Mouse (Mus musculus) hindbrain, postnatal 0 days (tissue): ENCODE measurements around the gene Prickle2. TPM values are rescaled to one million over a fixed set of nuclear protein-coding genes. Genes with fewer than 3 reads are reported as not detected.

Experiments used
- ATAC-seq: fragments of 200-750 bp; cut with Nextera tagmentation; 2 replicates; pipeline ENCODE4 v1.8.0; 2017; ENCODE audit warnings: mild to moderate bottlenecking, moderate TSS enrichment, moderate library complexity
- DNase-seq: peaks from one replicate; pipeline ENCODE4 v3.0.0-alpha.2; 2015; ENCODE audit warnings: low spot score
- H3K27ac ChIP-seq: fragments of 300-500 bp; sonication (generic); 2 replicates; pipeline ENCODE4 v1.5.1; 2014; ENCODE audit warnings: mild to moderate bottlenecking
- H3K27me3 ChIP-seq: fragments of 300-500 bp; sonication (generic); 2 replicates; pipeline ENCODE4 v1.6.1; 2014; ENCODE audit warnings: low read length, mixed read lengths; ENCODE audit not compliant: insufficient read depth
- H3K36me3 ChIP-seq: fragments of 300-500 bp; sonication (generic); 2 replicates; pipeline ENCODE4 v1.6.1; 2014; ENCODE audit warnings: low read length, mixed read lengths; ENCODE audit not compliant: insufficient read depth
- H3K4me1 ChIP-seq: fragments of 300-500 bp; sonication (generic); 2 replicates; pipeline ENCODE4 v1.6.1; 2014; ENCODE audit warnings: antibody characterized with exemption, low read length, mixed read lengths; ENCODE audit not compliant: insufficient read depth
- H3K4me2 ChIP-seq: fragments of 300-500 bp; sonication (generic); 2 replicates; pipeline ENCODE4 v1.6.1; 2014; ENCODE audit warnings: low read depth, mild to moderate bottlenecking, low read length, moderate library complexity, mixed read lengths
- H3K4me3 ChIP-seq: fragments of 300-500 bp; sonication (generic); 2 replicates; pipeline ENCODE4 v1.5.1; 2014; ENCODE audit warnings: low read length
- H3K9ac ChIP-seq: fragments of 300-500 bp; sonication (generic); replicated peaks from 2 replicates; pipeline ENCODE4 v1.6.1; 2014; ENCODE audit warnings: mild to moderate bottlenecking, low read length, moderate library complexity, mixed read lengths
- H3K9me3 ChIP-seq: fragments of 300-500 bp; sonication (generic); 2 replicates; pipeline ENCODE4 v1.6.1; 2016; ENCODE audit warnings: low read length, mixed read lengths
- CTCF ChIP-seq: IDR thresholded peaks from 2 replicates; pipeline ENCODE4 v1.5.1; 2016; ENCODE audit warnings: antibody characterized with exemption, control low read depth, low read depth
- WGBS: fragments of 180-500 bp; shearing (Covaris S2); extraction: QIAGEN DNeasy Blood & Tissue Kit; methylation state at CpG from one replicate; pipeline ENCODE4 v1.1.7; 2014; 5-methylcytosine and 5-hydroxymethylcytosine counted together
- polyA plus RNA-seq: library from polyadenylated mRNA; unstranded; fragments of >200 nt; fragmentation: Nextera tagmentation; extraction: Ambion mirVana; gene quantifications from 2 replicates; pipeline ENCODE4 v1.2.1, GENCODE M21; 2015
- total RNA-seq: library from RNA; depleted of rRNA; stranded (reverse); fragments of >200 nt; gene quantifications from 2 replicates; pipeline ENCODE4 v1.2.3, GENCODE M21; 2014

Gene Prickle2
- total and polyA plus RNA-seq, 2 experiments from 2014 or later = 11.3 to 38.7 TPM

- 80% methylated on average over 3 of the region's 3 CpGs for WGBS
- no peak for ATAC-seq
- Histone ChIP-seq H3K27me3 (no peaks in the 10 kb centered on the region), H3K4me3 (no peak overlapping the region), H3K9me3 (no peaks in the 10 kb centered on the region), H3K4me2 (no peak overlapping the region), H3K4me1 (no peaks in the 10 kb centered on the region), H3K9ac (no peak overlapping the region), H3K36me3 (no peaks in the 10 kb centered on the region), H3K27ac (no peak overlapping the region)
- DNase-seq = no peak
- TF ChIP-seq CTCF = no peak
These were observed 133.8 kb downstream of the Prickle2 start for GRCm38 (mm10) chr6:92572139-92572538.

- Histone ChIP-seq H3K4me3 (no peak overlapping the region), H3K4me2 (no peak overlapping the region), H3K27me3 (no peaks in the 10 kb centered on the region), H3K27ac (0 out of 2 replicates have a peak overlapping the region, but pooled peaks have one; percentile 42), H3K36me3 (no peaks in the 10 kb centered on the region), H3K4me1 (no peaks in the 10 kb centered on the region), H3K9me3 (no peaks in the 10 kb centered on the region), H3K9ac (0 out of 2 replicates have a peak overlapping the region, but pooled peaks have one; percentile 14)
- TF ChIP-seq CTCF = no peak
- WGBS = 38% methylated on average over 7 of the region's 7 CpGs
- no peak for ATAC-seq
- DNase-seq = peak; percentile 24
These were observed 135.9 kb downstream of the Prickle2 start for GRCm38 (mm10) chr6:92570090-92570489.

GRCm38 (mm10) chr6:92569283-92569682 lies 136.7 kb downstream of the Prickle2 start:
- no peak for TF ChIP-seq CTCF
- WGBS = 49% methylated on average over 4 of the region's 4 CpGs
- H3K4me3 ChIP-seq = no peak overlapping the region
- no peaks in the 10 kb centered on the region for H3K27me3 ChIP-seq
- H3K4me1 ChIP-seq = no peaks in the 10 kb centered on the region
- no peak overlapping the region for H3K27ac ChIP-seq
- no peaks in the 10 kb centered on the region for H3K9me3 ChIP-seq
- no peak overlapping the region for H3K4me2 ChIP-seq
- H3K9ac ChIP-seq = no peak overlapping the region
- DNase-seq (no peak), ATAC-seq (no peak)
- no peaks in the 10 kb centered on the region for H3K36me3 ChIP-seq

- Histone ChIP-seq H3K36me3 (no peaks in the 10 kb centered on the region), H3K9ac (no peak overlapping the region), H3K4me3 (no peak overlapping the region), H3K4me1 (no peaks in the 10 kb centered on the region), H3K4me2 (no peak overlapping the region), H3K9me3 (no peaks in the 10 kb centered on the region), H3K27me3 (no peaks in the 10 kb centered on the region), H3K27ac (no peak overlapping the region)
- 0 out of 2 replicates have a peak, but pooled peaks have one; percentile 4 for TF ChIP-seq CTCF
- 100% methylated on average over 1 of the region's 1 CpGs for WGBS
- DNase-seq (no peak), ATAC-seq (no peak)
These were observed 146.7 kb downstream of the Prickle2 start for GRCm38 (mm10) chr6:92559261-92559660.

- TF ChIP-seq CTCF = no peak
- no peaks in the 10 kb centered on the region for H3K36me3 ChIP-seq
- no peak overlapping the region for H3K27ac ChIP-seq
- WGBS = 45% methylated on average over 2 of the region's 2 CpGs
- H3K4me3 ChIP-seq = no peak overlapping the region
- H3K4me1 ChIP-seq = no peaks in the 10 kb centered on the region
- no peaks in the 10 kb centered on the region for H3K9me3 ChIP-seq
- ATAC-seq (no peak), DNase-seq (no peak)
- H3K9ac ChIP-seq = no peak overlapping the region
- no peaks in the 10 kb centered on the region for H3K27me3 ChIP-seq
- no peak overlapping the region for H3K4me2 ChIP-seq
These were observed 150.3 kb downstream of the Prickle2 start for GRCm38 (mm10) chr6:92555675-92556074.

- Histone ChIP-seq H3K4me2 (no peak overlapping the region), H3K9ac (no peak overlapping the region), H3K27ac (no peak overlapping the region), H3K27me3 (no peaks in the 10 kb centered on the region), H3K36me3 (no peaks in the 10 kb centered on the region), H3K4me3 (no peak overlapping the region), H3K4me1 (no peaks in the 10 kb centered on the region), H3K9me3 (no peaks in the 10 kb centered on the region)
- no peak for TF ChIP-seq CTCF
- ATAC-seq = no peak
- WGBS = 86% methylated on average over 4 of the region's 4 CpGs
- DNase-seq = no peak
These were observed 152.9 kb downstream of the Prickle2 start for GRCm38 (mm10) chr6:92553086-92553485.

- no peak for DNase-seq
- no peak overlapping the region for H3K4me3 ChIP-seq
- H3K4me2 ChIP-seq = no peak overlapping the region
- H3K36me3 ChIP-seq = no peaks in the 10 kb centered on the region
- H3K9ac ChIP-seq = no peak overlapping the region
- 78% methylated on average over 8 of the region's 8 CpGs for WGBS
- no peak overlapping the region for H3K27ac ChIP-seq
- ATAC-seq = no peak
- H3K27me3 ChIP-seq = no peaks in the 10 kb centered on the region
- no peaks in the 10 kb centered on the region for H3K4me1 ChIP-seq
- TF ChIP-seq CTCF = no peak
- H3K9me3 ChIP-seq = no peaks in the 10 kb centered on the region
These were observed 156.7 kb downstream of the Prickle2 start for GRCm38 (mm10) chr6:92549246-92549645.
